Mouse (Mus musculus) urinary bladder, postnatal 4 days (tissue): ENCODE results near the gene Lyz1.
"Not testable (repeated sequence)": the region's sequence is repeated elsewhere in the genome, so short reads cannot be mapped to it uniquely, and the experiment has no call there.

Source experiments
- DNase-seq, 2 experiments: peaks; one replicate each; pipeline ENCODE4 v3.0.0; 2021 to 2022; ENCODE audit warnings: low spot score in 2 of 2

The Lyz1 gene

DNA sequence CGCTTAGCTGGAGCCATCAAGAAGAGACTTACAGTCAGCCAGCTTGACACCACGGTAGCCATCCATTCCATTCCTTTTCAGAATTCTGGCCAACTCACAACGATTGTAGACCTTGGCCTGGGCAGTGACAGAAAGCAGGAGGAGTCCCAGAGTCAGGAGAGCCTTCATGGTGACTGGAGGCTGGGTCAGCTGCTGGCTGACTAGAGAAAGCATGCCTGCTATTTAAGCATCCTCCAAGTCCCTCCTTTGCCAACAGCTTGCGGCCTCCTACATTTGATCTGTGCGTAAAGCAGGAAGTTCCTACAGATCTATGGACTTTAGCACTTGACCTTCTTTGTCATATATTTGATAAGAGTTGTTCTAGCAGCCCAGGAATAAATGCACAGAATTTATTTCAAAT lies at the start of gene Lyz1:
TSS of gene Lyz1 (minus strand) at position 198 of the 400 bp plus-strand sequence.
- no peak for DNase-seq

DNA sequence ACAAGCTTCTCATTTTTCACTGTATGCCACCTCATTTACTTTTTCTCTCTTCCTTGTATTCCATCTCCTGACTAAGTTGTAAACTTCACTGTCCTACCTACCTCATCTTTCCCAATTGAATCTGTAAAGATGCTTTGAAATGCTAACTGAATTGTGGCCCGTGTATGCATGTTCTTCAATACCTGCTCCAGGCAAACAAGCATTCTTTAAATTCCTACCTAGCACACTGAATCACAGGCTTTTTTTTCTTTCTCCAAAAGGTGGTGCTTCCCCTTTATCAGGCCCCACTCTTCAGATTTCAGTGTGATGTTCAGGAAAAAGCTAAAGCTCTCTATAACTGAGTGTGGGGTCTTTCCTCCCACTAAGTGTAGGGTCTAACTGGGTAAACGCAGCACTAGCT lies 49.7 kb upstream of the Lyz1 start:
- no peak for DNase-seq

DNA sequence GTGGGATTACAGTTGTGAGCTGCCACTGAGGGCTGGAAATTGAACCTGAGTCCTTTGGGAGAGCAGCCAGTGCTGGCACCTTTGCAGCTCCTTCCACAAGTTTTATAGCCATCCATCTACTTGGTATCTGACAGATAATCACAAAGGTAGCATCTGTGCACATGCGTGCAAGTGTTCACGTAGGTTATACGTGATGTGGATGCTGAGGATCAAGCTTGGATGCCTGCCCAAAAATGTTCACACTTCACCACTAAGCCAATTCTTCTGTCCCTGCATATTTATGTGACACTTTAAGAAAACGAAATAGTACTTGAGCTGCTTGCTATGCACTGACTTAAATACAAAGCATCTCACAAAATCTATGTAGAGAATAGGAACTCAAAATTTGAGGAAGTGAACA lies 48.4 kb upstream of the Lyz1 start:
- DNase-seq = no peak

DNA sequence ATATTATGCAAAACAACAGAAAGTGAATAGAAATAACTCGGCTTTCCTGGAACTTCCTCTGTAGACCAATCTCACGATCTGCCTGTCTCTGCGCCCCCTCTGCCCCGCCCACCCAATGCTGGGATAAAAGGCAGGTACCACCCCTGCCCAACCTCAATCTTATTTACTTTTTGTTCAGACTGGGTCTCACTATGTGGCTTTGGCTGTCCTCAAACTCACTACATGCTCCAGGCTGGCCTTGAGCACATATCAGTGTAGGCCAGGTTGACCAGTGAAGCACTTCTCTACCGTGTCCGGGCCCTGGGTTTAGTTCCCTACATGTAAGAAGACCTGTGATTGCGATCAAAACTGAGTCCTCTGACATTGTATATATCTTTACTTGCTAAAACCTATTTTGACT lies 46.6 kb upstream of the Lyz1 start:
- no peak for DNase-seq

DNA sequence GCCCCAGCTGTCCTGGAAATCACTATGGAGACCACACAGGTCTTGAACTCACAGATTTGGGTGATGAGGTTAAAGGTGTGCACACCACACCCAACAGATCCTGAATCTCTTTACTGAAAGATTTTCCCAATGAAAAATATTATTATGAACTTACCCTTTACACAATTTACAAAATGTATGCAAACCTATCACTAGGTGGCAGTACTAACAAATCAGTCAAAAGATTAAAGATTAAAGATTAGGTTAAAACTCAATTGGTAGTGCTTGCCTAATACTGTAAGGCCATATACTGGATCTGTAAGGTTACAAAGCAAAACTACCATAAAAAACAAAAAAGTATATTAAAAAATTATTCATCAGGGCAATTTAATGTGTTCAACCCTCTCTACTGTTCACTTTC lies 45.3 kb upstream of the Lyz1 start:
- no peak for DNase-seq

DNA sequence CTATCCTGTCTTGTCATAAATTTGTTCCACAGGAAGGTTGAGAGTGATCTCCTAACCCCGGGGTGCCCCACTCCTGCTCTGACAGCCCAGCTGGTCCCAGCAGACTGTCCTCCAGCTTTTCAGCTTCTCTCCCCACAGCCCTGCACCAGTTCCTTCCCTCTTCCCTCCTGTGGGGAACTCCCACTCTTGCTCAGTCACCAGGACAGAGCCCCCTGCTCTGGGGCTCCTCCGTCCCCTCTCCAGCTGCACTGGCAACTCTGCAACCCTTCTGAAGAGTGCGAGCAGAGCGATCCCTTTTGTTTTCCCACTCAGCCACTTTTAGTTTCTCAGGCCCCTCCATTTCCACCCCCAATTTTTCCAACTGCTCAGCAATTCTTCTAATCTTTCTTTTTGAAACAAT lies 43.0 kb upstream of the Lyz1 start:
- DNase-seq = no peak

DNA sequence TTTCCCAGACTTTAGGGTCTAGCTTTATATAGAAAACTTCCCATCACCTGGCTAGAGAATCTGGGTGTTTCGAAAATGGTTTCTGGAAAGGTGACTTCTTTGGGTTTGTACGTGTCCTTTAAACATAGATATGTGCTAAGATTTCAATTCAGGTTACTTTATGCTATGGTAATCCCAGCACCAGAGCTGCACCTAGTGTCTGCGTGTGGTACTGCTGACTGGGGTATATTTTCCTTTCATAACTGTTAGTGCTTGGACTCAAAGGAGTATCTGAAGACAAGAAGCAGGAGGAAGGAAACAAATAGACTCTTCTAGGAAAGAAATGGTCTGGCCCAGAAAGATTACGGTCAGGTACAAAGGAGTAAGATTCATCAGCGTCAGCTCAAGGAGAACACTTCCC lies 37.9 kb upstream of the Lyz1 start:
- no peak for DNase-seq

DNA sequence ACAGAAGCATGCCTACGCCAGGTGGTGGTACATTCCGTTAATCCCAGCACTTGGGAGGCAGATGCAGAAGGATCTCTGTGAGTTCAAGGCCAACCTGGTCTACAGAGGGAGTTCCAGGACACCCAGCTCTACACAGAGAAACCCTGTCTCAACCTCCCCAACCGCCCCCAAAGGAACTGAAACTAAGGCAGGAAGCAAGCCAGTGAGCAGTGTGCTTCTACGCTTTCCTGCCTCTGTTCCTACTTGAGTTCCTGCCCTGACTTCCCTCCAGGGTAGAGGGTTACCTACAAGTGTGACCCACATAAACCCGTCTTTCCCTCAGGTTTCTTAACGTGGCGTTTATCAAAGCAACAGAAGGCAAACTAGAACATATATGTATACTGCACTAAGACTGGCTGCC lies 31.1 kb upstream of the Lyz1 start:
- DNase-seq = no peak

DNA sequence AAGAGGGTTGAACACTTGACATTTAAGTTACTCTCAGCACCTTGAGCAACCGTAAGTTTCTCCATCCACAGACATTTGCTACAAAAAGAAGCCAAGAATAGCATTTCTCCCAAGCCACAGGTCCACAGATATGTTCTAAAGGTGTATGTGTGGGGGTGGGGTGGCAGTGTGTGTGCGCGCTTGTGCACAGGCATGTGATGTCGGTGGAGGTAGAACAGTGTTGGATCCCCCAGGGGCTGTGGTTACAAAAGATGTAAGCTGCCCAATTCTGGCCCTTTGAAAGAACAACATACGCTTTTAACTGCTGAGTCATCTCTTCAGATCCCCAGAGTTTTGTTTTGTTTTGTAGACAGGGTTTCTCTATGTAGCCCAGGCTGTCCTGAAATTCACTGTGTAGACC lies 30.0 kb upstream of the Lyz1 start:
- DNase-seq = no peak

DNA sequence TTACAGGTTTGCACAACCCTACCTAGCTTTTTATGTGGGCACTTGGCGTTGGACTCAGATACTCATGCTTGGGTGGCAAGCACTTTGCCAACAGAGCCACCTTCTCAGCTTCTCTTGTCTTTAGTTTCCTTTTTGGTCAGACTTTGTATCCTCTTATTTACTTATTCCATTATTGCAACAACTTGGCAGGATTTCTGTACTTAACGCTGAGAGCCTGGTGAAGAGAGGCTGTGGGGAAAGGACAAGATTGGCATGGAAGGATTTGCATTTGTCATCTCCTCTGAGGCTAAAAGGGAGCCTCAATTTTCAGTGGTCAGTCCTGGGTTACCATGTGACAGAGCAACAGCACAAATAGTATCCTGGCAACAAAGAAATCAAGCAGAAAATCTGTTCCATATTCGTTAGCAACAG lies 27.9 kb upstream of the Lyz1 start:
- no peak for DNase-seq

DNA sequence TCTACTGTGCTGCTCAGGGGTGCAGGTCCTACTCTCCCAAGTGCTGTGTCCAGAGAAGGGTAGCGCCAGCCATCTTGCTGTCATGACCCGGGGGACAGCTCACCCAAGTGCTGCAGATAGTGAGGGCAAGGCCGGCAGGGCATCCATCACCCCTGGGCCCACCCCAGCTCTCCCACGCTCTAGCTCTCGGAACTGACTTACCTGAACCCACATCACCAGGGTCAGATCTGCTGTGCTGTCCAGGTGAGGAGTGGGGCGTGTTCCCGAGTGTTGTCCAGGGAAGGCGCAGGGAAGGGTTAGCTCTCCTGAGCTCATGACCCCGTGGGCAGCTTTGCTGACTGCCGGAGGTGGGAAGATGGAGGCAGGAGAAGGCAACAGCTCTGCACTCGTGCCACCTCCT lies 23.7 kb upstream of the Lyz1 start:
- DNase-seq = no peak

DNA sequence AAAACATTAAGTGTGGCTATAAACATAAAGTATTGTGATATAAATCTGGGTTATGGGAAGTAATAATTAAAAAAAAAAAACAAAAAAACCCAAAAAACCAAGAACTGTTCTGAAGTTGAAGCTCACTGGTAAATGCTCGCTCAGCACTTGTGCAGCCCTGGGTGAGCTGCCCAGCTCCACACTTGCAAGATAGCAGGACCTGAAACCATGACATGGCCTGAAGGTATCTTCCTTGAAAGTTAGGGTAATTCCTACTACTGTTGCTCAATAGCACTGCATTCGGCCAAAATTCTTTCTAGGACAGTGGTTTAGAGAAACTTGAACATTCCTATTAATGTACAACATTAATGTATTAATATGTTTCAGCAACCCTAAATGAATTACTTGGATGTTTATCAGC lies 20.5 kb upstream of the Lyz1 start:
- no peak for DNase-seq

DNA sequence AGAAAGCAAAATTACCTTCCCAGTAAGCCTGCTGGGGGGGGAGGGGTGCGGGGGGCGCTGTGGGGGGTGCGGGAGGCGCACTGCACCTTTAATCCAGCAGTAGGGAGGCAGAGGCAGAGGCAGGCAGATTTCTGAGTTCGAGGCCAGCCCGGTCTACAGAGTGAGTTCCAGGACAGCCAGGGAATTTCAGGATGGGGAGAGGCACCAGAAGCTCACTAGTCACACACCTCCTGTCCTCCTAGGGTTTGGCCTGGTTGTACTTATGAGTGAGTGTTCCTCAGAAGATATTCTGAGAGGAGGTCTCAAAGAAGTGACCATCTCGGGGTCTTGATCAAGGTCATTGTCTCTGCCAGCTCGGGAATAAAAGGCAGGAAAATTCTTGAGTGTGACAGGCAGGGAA lies 19.5 kb upstream of the Lyz1 start:
- no peak for DNase-seq

DNA sequence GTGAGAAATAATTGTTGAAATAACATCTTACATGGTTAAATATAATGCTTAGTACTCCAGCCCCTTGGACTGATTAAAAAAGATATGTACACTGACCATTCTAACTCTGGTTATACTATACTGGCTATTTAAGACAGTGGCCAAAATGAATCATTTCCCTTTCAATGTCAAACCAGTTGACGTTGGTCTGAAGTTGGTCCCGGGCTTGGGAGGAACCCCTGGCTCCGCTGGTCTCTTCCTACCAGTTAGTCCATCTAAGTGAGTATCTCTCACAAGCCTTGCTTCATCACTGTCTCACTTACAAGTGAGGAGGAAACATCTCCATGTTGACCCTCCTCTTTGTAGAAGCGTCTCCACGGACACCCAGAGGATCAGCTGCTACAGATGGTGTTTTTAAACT lies 11.7 kb upstream of the Lyz1 start:
- DNase-seq = no peak

DNA sequence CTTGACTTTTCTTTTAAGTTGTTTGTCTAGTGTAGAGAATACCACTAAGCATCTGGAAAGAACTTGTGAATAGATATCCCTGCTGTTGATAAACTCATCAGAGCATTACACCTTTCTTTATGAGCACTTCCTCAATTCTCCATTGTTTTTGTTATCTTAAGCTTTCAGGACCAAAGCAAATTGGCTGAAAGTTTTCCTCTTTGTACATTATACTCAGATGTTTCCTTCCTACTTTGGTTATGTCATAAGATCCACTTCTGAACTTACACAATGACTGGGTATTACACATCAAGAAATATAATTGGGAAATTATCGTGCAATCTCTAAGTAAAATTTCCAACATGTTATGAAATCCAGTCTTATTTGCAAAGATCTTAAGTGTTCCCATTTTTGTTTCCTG lies 9.0 kb upstream of the Lyz1 start:
- DNase-seq = no peak

DNA sequence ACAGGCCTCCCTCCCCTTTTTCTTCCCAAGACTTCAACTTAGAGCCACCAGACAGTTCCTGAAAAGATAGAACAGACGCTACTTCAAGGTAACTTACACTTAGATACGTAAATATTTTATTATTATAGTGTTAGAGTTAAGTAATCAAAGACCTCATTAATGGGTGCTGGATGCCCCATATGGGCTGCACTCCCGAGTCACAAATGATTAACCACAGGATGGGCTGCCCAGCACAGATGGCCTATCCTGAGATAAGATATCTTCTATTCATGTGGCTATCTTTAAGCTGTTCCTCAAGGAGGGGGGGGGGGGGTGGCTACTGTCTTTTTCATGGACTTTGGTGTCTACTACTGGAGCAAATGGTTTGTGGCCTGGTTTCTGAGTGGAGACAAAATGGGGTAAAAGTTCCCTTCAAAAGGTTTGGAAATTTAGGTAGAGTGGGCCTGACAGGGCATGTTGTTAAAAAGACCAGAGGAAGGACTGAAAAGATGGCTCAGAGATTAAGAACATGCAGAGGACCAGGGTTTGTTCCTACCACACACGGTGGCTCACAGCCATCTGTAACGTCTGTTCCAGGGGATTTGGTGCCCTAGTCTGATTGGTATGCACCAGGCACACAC lies 7.3 kb upstream of the Lyz1 start:
- no peak for DNase-seq

DNA sequence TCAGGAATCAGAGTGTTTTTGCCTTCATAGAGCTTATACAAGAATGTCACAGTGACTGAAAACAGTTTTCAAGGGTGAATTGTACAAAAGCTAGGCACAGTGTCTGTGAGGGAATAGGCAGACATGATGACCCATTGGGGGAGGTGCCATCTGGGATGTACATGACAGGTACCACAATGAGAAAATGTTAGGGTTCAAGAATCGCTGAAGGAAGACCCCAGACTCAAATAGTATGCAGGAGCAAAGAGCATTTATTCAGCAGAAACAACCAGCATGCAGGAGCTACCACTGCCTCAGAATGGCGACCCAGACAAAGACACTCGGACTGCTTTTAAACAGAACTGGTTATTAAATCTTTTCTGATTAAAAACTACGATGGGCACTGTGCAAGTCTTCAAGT lies 6.4 kb upstream of the Lyz1 start:
- no peak for DNase-seq

DNA sequence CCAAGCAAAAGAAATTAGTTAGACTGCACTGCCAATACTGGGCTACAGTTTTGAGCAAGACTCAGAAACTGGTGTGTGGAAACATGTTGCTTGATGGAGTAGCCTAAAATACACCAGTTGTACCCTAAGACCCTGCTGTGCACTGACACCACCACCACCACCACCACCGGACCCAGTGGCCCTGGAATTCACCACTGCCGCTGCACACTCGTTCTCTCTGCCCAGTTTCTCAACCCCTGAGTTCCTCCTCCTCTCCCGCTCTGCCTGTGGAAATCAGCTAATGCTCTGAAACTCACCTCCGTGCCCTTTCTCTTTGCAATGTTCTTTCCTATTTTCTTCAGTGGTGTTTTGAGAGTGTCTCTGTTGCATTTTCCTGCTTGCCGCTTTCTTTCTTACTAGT lies 5.7 kb upstream of the Lyz1 start:
- no peak for DNase-seq

DNA sequence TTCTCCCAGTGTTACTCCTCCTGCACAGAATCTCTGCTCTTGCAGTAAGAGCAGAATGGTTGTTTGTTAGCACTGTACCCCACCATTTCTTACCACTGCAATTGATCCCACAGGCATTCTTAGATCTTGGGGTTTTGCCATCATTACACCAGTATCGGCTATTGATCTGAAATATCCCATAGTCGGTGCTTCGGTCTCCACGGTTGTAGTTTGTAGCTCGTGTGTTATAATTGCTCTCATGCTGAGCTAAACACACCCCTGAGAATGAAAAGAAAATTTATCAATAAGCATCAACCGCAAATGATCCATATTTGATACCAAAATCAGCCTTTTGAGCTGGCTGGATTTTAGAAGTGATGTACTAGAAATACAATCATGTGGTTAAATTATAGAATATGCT lies 1.7 kb downstream of the Lyz1 start:
- DNase-seq = not testable (repeated sequence)

DNA sequence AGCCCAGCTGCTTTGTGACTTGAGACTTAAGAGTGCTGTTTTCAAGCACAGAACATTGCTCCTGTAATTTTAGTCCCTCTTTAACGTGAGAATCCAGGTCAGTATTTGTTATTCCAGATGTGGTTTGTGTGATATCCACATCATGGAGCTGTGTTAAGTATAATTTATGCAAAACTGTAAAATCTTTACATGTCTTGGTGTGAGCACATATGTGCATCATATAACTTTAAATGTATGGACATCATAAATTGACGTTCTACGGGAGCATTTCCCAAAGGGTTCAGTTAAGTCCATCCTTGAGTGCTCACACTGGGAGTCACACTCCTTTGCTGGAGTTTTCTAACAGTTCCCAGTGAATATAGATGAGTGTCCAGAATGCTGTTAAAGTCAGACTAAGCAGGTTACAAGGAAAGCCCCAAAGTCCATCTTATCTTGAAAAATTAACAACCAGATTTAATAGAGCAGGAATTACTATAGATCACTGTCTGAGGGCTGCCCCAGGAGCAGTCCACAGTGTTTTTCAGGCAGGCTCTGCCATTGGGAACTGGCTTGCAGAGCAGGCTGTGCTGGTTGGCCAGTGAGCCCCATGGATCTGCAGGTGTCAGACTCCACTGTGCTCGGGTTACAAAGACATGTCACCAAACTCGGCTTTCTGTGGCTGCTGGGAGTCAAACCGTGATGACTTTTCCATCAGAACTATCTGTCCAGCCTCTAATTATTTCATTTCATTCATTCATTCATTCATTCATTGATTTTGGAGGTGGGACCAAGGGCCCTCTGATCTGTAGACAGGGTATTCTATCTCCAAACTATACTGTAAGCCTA lies 2.4 kb downstream of the Lyz1 start:
- DNase-seq = no peak

DNA sequence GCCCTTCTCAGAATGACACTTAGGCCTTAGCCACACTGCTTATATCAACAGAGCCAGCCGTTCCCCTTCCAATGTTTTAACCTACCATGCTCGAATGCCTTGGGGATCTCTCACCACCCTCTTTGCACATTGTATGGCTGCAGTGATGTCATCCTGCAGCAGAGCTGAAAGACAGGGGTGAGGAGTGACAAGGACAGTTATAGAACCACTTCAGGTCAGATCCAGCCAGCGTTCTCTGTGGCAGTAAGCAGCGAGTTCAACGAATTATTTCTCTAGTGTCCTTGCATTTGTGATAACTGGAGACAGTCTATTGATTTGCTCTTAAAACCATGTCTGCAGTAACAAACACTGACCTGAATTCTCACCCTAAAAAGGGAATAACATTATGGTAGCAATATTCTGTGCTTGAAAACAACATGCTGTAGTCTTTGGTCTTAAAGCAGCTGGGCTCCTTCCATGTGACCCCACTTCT lies 3.6 kb downstream of the Lyz1 start:
- DNase-seq = not testable (repeated sequence)

DNA sequence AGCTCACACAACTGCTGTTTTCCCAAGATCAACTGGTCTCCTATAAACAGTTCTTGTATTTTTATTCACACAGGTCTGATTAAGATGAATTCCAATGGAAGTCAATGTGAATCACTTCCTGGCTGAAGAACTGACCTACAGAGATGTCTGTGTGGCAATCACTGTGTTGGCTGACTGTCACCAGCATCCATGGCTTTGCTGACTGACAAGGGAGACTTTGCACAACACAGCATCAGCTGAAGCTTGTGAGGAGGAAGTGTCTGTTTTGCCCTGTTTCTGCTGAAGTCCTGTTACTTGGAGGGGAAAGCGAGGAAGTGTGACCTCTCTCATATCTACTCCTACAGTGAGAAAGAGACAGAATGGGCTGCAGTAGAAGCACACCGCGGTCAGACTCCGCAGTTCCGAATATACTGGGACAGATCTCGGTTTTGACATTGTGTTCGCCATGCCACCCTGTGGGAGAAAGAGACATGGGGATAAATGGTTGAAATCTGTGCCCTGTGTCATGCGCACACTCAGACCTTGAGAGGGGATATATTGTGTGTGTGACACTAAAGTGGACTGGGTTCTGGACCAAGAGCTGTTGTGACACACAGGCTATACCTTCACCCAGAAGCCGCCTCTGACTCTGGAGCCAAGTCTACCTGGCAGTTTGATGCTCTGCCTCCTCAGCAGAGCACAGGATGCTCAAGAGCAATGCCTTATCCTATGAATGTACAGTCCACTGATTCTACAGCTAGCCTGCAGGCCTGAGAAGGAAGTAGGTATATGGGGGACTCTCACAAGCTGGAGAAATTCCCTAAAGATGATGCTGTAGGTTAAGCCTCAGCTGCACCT lies 4.3 kb downstream of the Lyz1 start:
- DNase-seq = no peak
